Mouse (Mus musculus): ENCODE measurements around the gene Igfl3. TPM values are rescaled to one million over a fixed set of nuclear protein-coding genes. Genes with fewer than 3 reads are reported as not detected.

Igfl3 gene
- polyA plus RNA-seq (2016; fragmentation: Nextera tagmentation; extraction: Ambion mirVana), result not detected in 2 replicates

GRCm38 (mm10) chr7:18176194-18176593 is at the start of gene Igfl3:
Igfl3 (plus strand) TSS chr7:18176494.
- no peaks in the 10 kb centered on the region for H3K27me3 ChIP-seq
- no peak for ATAC-seq (ENCODE audit: low FRiP score, low read depth)
- peaks cover 77% of the 10 kb centered on the region for H3K9me3 ChIP-seq
- no peak within 1 kb of the TSS for H3K4me3 ChIP-seq
- no peaks in the 10 kb centered on the region for H3K36me3 ChIP-seq
- H3K9ac ChIP-seq (replicated peaks), result no peak within 1 kb of the TSS
- H3K27ac ChIP-seq (replicated peaks), result no peak within 1 kb of the TSS
- H3K4me1 ChIP-seq, result no peaks in the 10 kb centered on the region
- no peak within 1 kb of the TSS for H3K4me2 ChIP-seq (replicated peaks)

- 0 out of 2 replicates have a peak, but pooled peaks cover 8% of the 10 kb centered on the region for H3K9me3 ChIP-seq
- no peaks in the 10 kb centered on the region for H3K36me3 ChIP-seq
- no peak overlapping the region for H3K4me2 ChIP-seq (replicated peaks)
- H3K9ac ChIP-seq (replicated peaks), result no peak overlapping the region
- H3K27me3 ChIP-seq, result no peaks in the 10 kb centered on the region
- no peak overlapping the region for H3K4me3 ChIP-seq
- no peak overlapping the region for H3K27ac ChIP-seq (replicated peaks)
- H3K4me1 ChIP-seq, result no peaks in the 10 kb centered on the region
- WGBS, result 10% methylated on average over 9 of the region's 9 CpGs
- no peak for ATAC-seq (ENCODE audit: low FRiP score, low read depth)
These were observed 34.6 kb downstream of the Igfl3 start for GRCm38 (mm10) chr7:18210938-18211337.

GRCm38 (mm10) chr7:18214699-18215098 is 38.4 kb downstream of the Igfl3 start:
- no peaks in the 10 kb centered on the region for H3K27me3 ChIP-seq
- H3K4me3 ChIP-seq, result no peak overlapping the region
- H3K27ac ChIP-seq (replicated peaks), result no peak overlapping the region
- H3K9me3 ChIP-seq, result peaks cover 14% of the 10 kb centered on the region
- WGBS, result 54% methylated on average over 1 of the region's 1 CpGs
- no peak overlapping the region for H3K9ac ChIP-seq (replicated peaks)
- H3K36me3 ChIP-seq, result no peaks in the 10 kb centered on the region
- ATAC-seq (ENCODE audit: low FRiP score, low read depth), result no peak
- H3K4me1 ChIP-seq, result no peaks in the 10 kb centered on the region
- H3K4me2 ChIP-seq (replicated peaks), result no peak overlapping the region

Other genes with a start within 250 kb of the Igfl3 start
- not detected in 2 replicates for gene Ceacam11, start 204.4 kb upstream of the Igfl3 start, polyA plus RNA-seq (2016; fragmentation: Nextera tagmentation; extraction: Ambion mirVana)
- not detected in 2 replicates for gene Ceacam13, start 166.6 kb upstream of the Igfl3 start, polyA plus RNA-seq (2016; fragmentation: Nextera tagmentation; extraction: Ambion mirVana)
- gene Ceacam12, start 110.6 kb upstream of the Igfl3 start, polyA plus RNA-seq (2016; fragmentation: Nextera tagmentation; extraction: Ambion mirVana), result not detected in 2 replicates
- not detected in 2 replicates for gene Mill1, start 68.9 kb downstream of the Igfl3 start, polyA plus RNA-seq (2016; fragmentation: Nextera tagmentation; extraction: Ambion mirVana)
- not detected in 2 replicates for gene Psg18, start 178.5 kb downstream of the Igfl3 start, polyA plus RNA-seq (2016; fragmentation: Nextera tagmentation; extraction: Ambion mirVana)

All from midbrain, embryonic 12.5 days (tissue).